Mouse (Mus musculus) stomach, postnatal 0 days (tissue): ENCODE measurements at regions not wholly inside any gene's neighbourhood (a gene's known extent, or its start where the extent isn't known, plus 50 kb on each side); places are given as distances from the start of the nearest gene placed in this dataset.
A peak's percentile ranks its signal among the peaks of the same experiment; 100 is the strongest.

Source experiments
- ATAC-seq: fragments of 200-750 bp; cut with Nextera tagmentation; 2 replicates; pipeline ENCODE4 v1.8.0; 2017; ENCODE audit not compliant: low FRiP score, low TSS enrichment
- DNase-seq: peaks from one replicate; pipeline ENCODE4 v3.0.0-alpha.2; 2016; ENCODE audit warnings: low spot score
- H3K27ac ChIP-seq: fragments of 300-500 bp; sonication (generic); replicated peaks from 2 replicates; pipeline ENCODE4 v1.5.1; 2014; ENCODE audit warnings: mild to moderate bottlenecking, control low read depth
- H3K27me3 ChIP-seq: fragments of 300-500 bp; sonication (generic); 2 replicates; pipeline ENCODE4 v1.6.1; 2014; ENCODE audit warnings: low read length; ENCODE audit not compliant: control insufficient read depth, insufficient read depth
- H3K36me3 ChIP-seq: fragments of 300-500 bp; sonication (generic); 2 replicates; pipeline ENCODE4 v1.6.1; 2014; ENCODE audit warnings: low read length, mixed read lengths; ENCODE audit not compliant: control insufficient read depth, insufficient read depth
- H3K4me1 ChIP-seq: fragments of 300-500 bp; sonication (generic); replicated peaks from 2 replicates; pipeline ENCODE4 v1.6.1; 2014; ENCODE audit warnings: antibody characterized with exemption; ENCODE audit not compliant: control insufficient read depth, insufficient read depth
- H3K4me2 ChIP-seq: fragments of 300-500 bp; sonication (generic); replicated peaks from 2 replicates; pipeline ENCODE4 v1.6.1; 2014; ENCODE audit warnings: low read depth, mild to moderate bottlenecking, control low read depth, moderate library complexity
- H3K4me3 ChIP-seq: fragments of 300-500 bp; sonication (generic); 2 replicates; pipeline ENCODE4 v1.5.1; 2014; ENCODE audit warnings: low read depth, low read length, control low read depth
- H3K9ac ChIP-seq: fragments of 300-500 bp; sonication (generic); 2 replicates; pipeline ENCODE4 v1.6.1; 2014; ENCODE audit warnings: mild to moderate bottlenecking, low read length, control low read depth, mixed read lengths
- H3K9me3 ChIP-seq: fragments of 300-500 bp; sonication (generic); 2 replicates; pipeline ENCODE4 v1.6.1; 2016; ENCODE audit warnings: low read length; ENCODE audit not compliant: control insufficient read depth
- CTCF ChIP-seq: IDR thresholded peaks from 2 replicates; pipeline ENCODE4 v1.5.1; 2016; ENCODE audit warnings: antibody characterized with exemption, low read depth, mild to moderate bottlenecking, moderate library complexity
- EP300 ChIP-seq: optimal IDR thresholded peaks from 2 replicates; pipeline ENCODE3; 2016; ENCODE audit warnings: antibody characterized with exemption
- WGBS: fragments of 180-500 bp; shearing (Covaris S2); extraction: QIAGEN DNeasy Blood & Tissue Kit; methylation state at CpG from one replicate; pipeline ENCODE4 v1.1.7; 2014; 5-methylcytosine and 5-hydroxymethylcytosine counted together

- TF ChIP-seq EP300 = no peak
- no peak for TF ChIP-seq CTCF
- no peaks in the 10 kb centered on the region for H3K4me1 ChIP-seq
- H3K4me2 ChIP-seq = no peak overlapping the region
- no peak overlapping the region for H3K4me3 ChIP-seq
- DNase-seq (no peak), ATAC-seq (no peak)
- H3K36me3 ChIP-seq = no peaks in the 10 kb centered on the region
- 52% methylated on average over 4 of the region's 4 CpGs for WGBS
- H3K9me3 ChIP-seq = no peaks in the 10 kb centered on the region
- no peaks in the 10 kb centered on the region for H3K27me3 ChIP-seq
- no peak overlapping the region for H3K27ac ChIP-seq
- no peak overlapping the region for H3K9ac ChIP-seq
Measured at GRCm38 (mm10) chr8:8182616-8183232, 478.3 kb downstream of the Efnb2 start.

- DNase-seq = no peak
- Histone ChIP-seq H3K27me3 (no peaks in the 10 kb centered on the region), H3K4me3 (no peak overlapping the region), H3K4me1 (no peaks in the 10 kb centered on the region), H3K9ac (no peak overlapping the region), H3K4me2 (no peak overlapping the region), H3K36me3 (no peaks in the 10 kb centered on the region), H3K27ac (no peak overlapping the region), H3K9me3 (no peaks in the 10 kb centered on the region)
- TF ChIP-seq EP300 (no peak), CTCF (no peak)
- 42% methylated on average over 2 of the region's 2 CpGs for WGBS
- no peak for ATAC-seq
Measured at GRCm38 (mm10) chr8:8182108-8182507, 478.9 kb downstream of the Efnb2 start.

- H3K4me3 ChIP-seq = no peak overlapping the region
- DNase-seq (no peak), ATAC-seq (no peak)
- no peaks in the 10 kb centered on the region for H3K4me1 ChIP-seq
- TF ChIP-seq CTCF (no peak), EP300 (no peak)
- WGBS = 54% methylated on average over 2 of the region's 2 CpGs
- H3K9ac ChIP-seq = no peak overlapping the region
- no peaks in the 10 kb centered on the region for H3K9me3 ChIP-seq
- no peaks in the 10 kb centered on the region for H3K27me3 ChIP-seq
- H3K36me3 ChIP-seq = no peaks in the 10 kb centered on the region
- H3K27ac ChIP-seq = no peak overlapping the region
- H3K4me2 ChIP-seq = no peak overlapping the region
Measured at GRCm38 (mm10) chr8:8174286-8174685, 486.8 kb downstream of the Efnb2 start.

GRCm38 (mm10) chr8:8168674-8169073, 492.4 kb downstream of the Efnb2 start:
- no peaks in the 10 kb centered on the region for H3K4me1 ChIP-seq
- TF ChIP-seq EP300 = no peak
- H3K27ac ChIP-seq = no peak overlapping the region
- no peaks in the 10 kb centered on the region for H3K36me3 ChIP-seq
- WGBS = 81% methylated on average over 6 of the region's 6 CpGs
- no peaks in the 10 kb centered on the region for H3K27me3 ChIP-seq
- no peak overlapping the region for H3K4me3 ChIP-seq
- DNase-seq = no peak
- no peak overlapping the region for H3K9ac ChIP-seq
- H3K4me2 ChIP-seq = no peak overlapping the region
- no peaks in the 10 kb centered on the region for H3K9me3 ChIP-seq
- ATAC-seq = no peak

GRCm38 (mm10) chr8:8168250-8168649, 492.8 kb downstream of the Efnb2 start:
- Histone ChIP-seq H3K36me3 (no peaks in the 10 kb centered on the region), H3K27ac (no peak overlapping the region), H3K9ac (no peak overlapping the region), H3K9me3 (no peaks in the 10 kb centered on the region), H3K27me3 (no peaks in the 10 kb centered on the region), H3K4me1 (no peaks in the 10 kb centered on the region), H3K4me2 (no peak overlapping the region), H3K4me3 (no peak overlapping the region)
- WGBS = 85% methylated on average over 11 of the region's 11 CpGs
- ATAC-seq = no peak
- no peak for DNase-seq
- TF ChIP-seq EP300 = no peak
- no peak for TF ChIP-seq CTCF

- Histone ChIP-seq H3K9me3 (0 out of 2 replicates have a peak, but pooled peaks cover 2% of the 10 kb centered on the region), H3K4me2 (no peak overlapping the region), H3K36me3 (no peaks in the 10 kb centered on the region), H3K27ac (no peak overlapping the region), H3K4me1 (no peaks in the 10 kb centered on the region), H3K9ac (no peak overlapping the region), H3K27me3 (no peaks in the 10 kb centered on the region), H3K4me3 (no peak overlapping the region)
- TF ChIP-seq CTCF (peak; percentile 42), EP300 (no peak)
- no peak for DNase-seq
- 96% methylated on average over 5 of the region's 5 CpGs for WGBS
- ATAC-seq = no peak
Measured at GRCm38 (mm10) chr8:8147527-8147926, 513.5 kb downstream of the Efnb2 start.
